Mouse (Mus musculus): ENCODE data around the gene Zfp689. TPM values are rescaled to one million over a fixed set of nuclear protein-coding genes. Genes with fewer than 3 reads are reported as not detected.
"Not testable (repeated sequence)": the region's sequence is repeated elsewhere in the genome, so short reads cannot be mapped to it uniquely, and the experiment has no call there.

Gene Zfp689
- polyA plus RNA-seq, 1 experiment from 2014 or later = 17.1 TPM

- H3K4me3 ChIP-seq = peak overlapping the region; percentile 74
- peak overlapping the region; percentile 79 for H3K27ac ChIP-seq (replicated peaks)
- peaks cover 12% of the 10 kb centered on the region for H3K27me3 ChIP-seq
- peaks cover 16% of the 10 kb centered on the region for H3K4me1 ChIP-seq
- H3K9me3 ChIP-seq = no peaks in the 10 kb centered on the region
- peak overlapping the region; percentile 98 for H3K4me2 ChIP-seq (replicated peaks)
- H3K36me3 ChIP-seq = no peaks in the 10 kb centered on the region
- WGBS = 1% methylated on average over 15 of the region's 15 CpGs
- peak overlapping the region; percentile 92 for H3K9ac ChIP-seq (replicated peaks)
- ATAC-seq (replicated peaks) = peak; percentile 67
Observed at GRCm38 (mm10) chr7:127422247-127422646, 26.7 kb downstream of the Zfp689 start.

GRCm38 (mm10) chr7:127421388-127422191 is 27.4 kb downstream of the Zfp689 start, which contains the start of gene Zfp688:
TSS of gene Zfp688 (minus strand) at chr7:127422068.
- Histone ChIP-seq H3K27ac (replicated peaks) (peak within 1 kb of the TSS; percentile 79), H3K27me3 (peaks cover 12% of the 10 kb centered on the region), H3K9ac (replicated peaks) (peak within 1 kb of the TSS; percentile 92), H3K4me1 (peaks cover 16% of the 10 kb centered on the region), H3K4me3 (peak within 1 kb of the TSS; percentile 74), H3K36me3 (no peaks in the 10 kb centered on the region), H3K4me2 (replicated peaks) (peak within 1 kb of the TSS; percentile 98), H3K9me3 (no peaks in the 10 kb centered on the region)
- WGBS = 1% methylated on average over 48 of the region's 48 CpGs
- peak; percentile 97 for ATAC-seq (replicated peaks)

DNA sequence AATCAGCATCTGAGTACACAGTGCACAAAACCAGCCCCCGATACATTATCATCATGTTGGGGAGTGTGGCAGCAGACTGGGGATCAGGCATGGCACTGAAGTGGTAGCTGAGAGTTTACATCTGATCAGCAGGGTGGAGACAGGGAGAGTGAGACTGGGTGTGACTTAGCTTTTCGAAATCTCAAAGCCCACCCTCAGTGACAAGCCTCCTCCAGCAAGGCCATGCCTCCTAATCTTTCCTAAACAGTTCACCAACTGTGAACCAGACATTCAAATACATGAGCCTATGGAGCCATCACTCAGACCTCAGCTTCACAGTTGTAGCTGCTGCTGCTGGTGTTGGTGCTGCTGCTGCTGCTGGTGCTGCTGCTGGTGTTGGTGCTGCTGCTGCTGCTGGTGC is 37.5 kb downstream of the Zfp689 start:
- Histone ChIP-seq H3K36me3 (no peaks in the 10 kb centered on the region), H3K4me2 (replicated peaks) (no peak overlapping the region), H3K27me3 (no peaks in the 10 kb centered on the region), H3K4me1 (0 out of 2 replicates have a peak, but pooled peaks cover under 1% of the 10 kb centered on the region), H3K27ac (replicated peaks) (no peak overlapping the region), H3K9me3 (no peaks in the 10 kb centered on the region), H3K4me3 (no peak overlapping the region), H3K9ac (replicated peaks) (no peak overlapping the region)
- no peak for ATAC-seq (replicated peaks)
- WGBS = 77% methylated on average over 2 of the region's 2 CpGs

DNA sequence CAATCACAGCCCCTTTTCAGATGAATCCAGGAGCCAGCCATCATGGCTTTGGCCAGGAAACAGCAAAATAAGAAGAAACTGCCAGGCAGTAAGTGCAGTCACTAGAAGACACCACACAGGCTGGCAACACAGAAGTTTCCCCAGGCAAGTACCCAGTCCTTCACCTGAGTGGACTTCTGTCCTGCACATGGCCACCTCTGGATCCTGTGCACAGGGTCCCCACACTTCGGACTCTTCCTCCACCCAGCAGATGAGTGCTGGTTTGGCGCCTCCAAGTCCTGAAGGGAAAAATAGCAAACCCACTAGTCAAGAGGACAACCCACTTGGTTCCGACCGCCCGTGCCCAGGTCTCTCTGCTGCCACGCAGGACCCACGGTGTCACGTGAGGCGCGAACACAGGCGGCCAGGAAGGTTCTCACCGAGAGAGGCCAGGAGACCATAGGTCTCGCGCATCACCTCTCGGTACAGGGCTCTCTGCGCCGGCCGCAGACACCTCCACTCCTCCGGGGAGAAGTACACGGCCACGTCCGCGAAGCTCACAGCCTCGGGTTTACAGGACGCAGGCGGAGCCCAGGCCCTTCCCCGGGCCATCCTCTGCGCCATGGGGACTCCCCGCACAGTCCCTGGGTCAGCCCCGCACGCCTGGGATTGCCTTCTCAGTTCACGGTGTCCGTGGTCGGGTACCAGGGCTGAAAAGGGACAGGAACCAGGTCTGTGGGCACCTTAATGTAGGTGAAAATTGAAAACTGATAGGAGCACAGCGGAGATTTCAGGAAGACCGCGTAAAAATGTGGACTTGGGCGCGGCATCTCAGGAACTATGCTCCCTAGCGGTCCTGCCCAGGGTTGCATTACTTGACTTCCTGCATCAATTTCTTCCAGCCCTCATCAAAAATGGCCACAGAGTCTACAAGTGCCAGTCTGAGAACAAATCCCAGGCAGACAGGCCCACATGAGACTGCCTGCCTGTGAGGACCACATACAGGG is 42.7 kb downstream of the Zfp689 start, which contains the start of gene Zfp764:
Gene Zfp764, minus strand, starts transcription at position 821 of the 986 bp plus-strand sequence.
- not testable (repeated sequence) for H3K9me3 ChIP-seq, H3K4me1 ChIP-seq, H3K27me3 ChIP-seq, H3K36me3 ChIP-seq
- ATAC-seq (replicated peaks) = peak; percentile 88
- 5% methylated on average over 40 of the region's 40 CpGs for WGBS
- Histone ChIP-seq H3K4me3 (peak within 1 kb of the TSS; percentile 54), H3K4me2 (replicated peaks) (peak within 1 kb of the TSS; percentile 95), H3K9ac (replicated peaks) (peak within 1 kb of the TSS; percentile 73), H3K27ac (replicated peaks) (peak within 1 kb of the TSS; percentile 75)

DNA sequence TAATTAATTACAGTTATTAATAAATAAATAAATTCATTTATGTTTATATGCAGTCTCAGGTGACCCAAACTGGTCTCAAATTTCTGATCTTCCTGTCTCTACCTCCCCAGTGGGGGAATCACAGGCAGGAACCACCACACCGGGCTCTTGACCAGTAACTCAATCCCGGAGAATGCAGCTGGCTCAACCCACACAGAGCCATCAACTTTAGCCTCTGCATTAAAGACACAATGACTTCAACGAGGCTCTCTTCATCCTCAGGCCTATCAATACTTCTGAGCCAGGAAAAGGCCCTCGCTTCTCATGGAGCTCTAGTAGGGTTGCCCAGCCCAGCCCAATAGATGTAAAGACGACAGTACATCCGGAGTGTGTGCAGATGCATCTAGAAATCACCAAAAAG is 44.9 kb downstream of the Zfp689 start:
- H3K36me3 ChIP-seq; H3K4me1 ChIP-seq; H3K9ac ChIP-seq (replicated peaks); ATAC-seq (replicated peaks); H3K27me3 ChIP-seq; H3K4me3 ChIP-seq; H3K27ac ChIP-seq (replicated peaks); H3K9me3 ChIP-seq; H3K4me2 ChIP-seq (replicated peaks): not testable (repeated sequence)
- WGBS = 98% methylated on average over 6 of the region's 6 CpGs

DNA sequence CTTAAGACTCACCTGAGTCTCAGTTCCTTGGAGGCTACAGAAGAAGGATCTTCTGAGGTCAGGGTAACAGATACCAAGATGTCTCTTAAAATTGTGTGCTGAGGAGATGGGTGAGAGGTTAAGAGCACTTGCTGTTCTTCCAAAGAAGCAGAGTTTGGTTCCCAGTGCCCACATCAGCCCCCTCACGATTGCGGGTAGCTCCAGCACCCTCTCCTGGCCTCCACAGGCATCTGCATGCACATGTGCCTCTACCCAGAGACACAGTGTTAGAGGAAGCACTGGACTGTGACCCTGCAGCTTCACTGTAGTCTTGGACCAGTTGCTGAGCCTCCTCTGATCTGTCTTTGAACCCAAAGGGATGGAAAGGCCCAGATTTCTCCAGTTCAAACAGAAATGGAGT is 46.0 kb downstream of the Zfp689 start:
- ATAC-seq (replicated peaks) = no peak
- 53% methylated on average over 2 of the region's 2 CpGs for WGBS
- no peaks in the 10 kb centered on the region for H3K27me3 ChIP-seq
- no peak overlapping the region for H3K4me3 ChIP-seq
- H3K9ac ChIP-seq (replicated peaks) = no peak overlapping the region
- peaks cover 8% of the 10 kb centered on the region for H3K4me1 ChIP-seq
- H3K9me3 ChIP-seq = no peaks in the 10 kb centered on the region
- H3K36me3 ChIP-seq = no peaks in the 10 kb centered on the region
- H3K4me2 ChIP-seq (replicated peaks) = no peak overlapping the region
- H3K27ac ChIP-seq (replicated peaks) = no peak overlapping the region

- Histone ChIP-seq H3K27me3 (no peaks in the 10 kb centered on the region), H3K4me2 (replicated peaks) (no peak overlapping the region), H3K27ac (replicated peaks) (no peak overlapping the region), H3K9ac (replicated peaks) (no peak overlapping the region), H3K9me3 (no peaks in the 10 kb centered on the region), H3K4me1 (no peaks in the 10 kb centered on the region), H3K4me3 (no peak overlapping the region), H3K36me3 (no peaks in the 10 kb centered on the region)
- 59% methylated on average over 3 of the region's 3 CpGs for WGBS
- ATAC-seq (replicated peaks) = no peak
Observed at GRCm38 (mm10) chr7:127400355-127400754, 48.6 kb downstream of the Zfp689 start.

DNA sequence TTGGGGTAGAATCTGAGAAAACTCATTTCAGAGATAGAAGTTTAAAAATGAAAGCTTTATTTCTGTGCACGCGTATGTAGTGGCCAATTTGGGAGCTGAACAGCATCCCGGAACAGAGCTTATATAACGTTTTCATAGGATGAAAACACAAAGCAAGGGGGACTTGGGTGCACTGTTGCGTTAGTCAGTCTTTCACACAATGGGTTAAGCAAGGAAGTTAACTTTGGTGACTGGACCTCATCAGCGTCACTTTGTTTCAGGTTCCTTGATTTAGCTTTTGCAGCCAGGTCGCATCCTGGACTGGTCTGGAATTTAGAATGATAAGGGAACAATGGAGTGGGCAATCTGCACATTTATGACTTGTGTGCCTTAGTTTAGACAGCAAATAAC is 55.0 kb downstream of the Zfp689 start:
- Histone ChIP-seq H3K4me3 (peak overlapping the region; percentile 71), H3K36me3 (peaks cover 5% of the 10 kb centered on the region), H3K9me3 (no peaks in the 10 kb centered on the region), H3K27me3 (no peaks in the 10 kb centered on the region), H3K9ac (replicated peaks) (peak overlapping the region; percentile 57), H3K4me1 (peaks cover 16% of the 10 kb centered on the region), H3K4me2 (replicated peaks) (peak overlapping the region; percentile 88), H3K27ac (replicated peaks) (peak overlapping the region; percentile 79)
- 0 out of 2 replicates have a peak, but pooled peaks have one; percentile 18 for ATAC-seq (replicated peaks)
- WGBS = 20% methylated on average over 7 of the region's 7 CpGs

DNA sequence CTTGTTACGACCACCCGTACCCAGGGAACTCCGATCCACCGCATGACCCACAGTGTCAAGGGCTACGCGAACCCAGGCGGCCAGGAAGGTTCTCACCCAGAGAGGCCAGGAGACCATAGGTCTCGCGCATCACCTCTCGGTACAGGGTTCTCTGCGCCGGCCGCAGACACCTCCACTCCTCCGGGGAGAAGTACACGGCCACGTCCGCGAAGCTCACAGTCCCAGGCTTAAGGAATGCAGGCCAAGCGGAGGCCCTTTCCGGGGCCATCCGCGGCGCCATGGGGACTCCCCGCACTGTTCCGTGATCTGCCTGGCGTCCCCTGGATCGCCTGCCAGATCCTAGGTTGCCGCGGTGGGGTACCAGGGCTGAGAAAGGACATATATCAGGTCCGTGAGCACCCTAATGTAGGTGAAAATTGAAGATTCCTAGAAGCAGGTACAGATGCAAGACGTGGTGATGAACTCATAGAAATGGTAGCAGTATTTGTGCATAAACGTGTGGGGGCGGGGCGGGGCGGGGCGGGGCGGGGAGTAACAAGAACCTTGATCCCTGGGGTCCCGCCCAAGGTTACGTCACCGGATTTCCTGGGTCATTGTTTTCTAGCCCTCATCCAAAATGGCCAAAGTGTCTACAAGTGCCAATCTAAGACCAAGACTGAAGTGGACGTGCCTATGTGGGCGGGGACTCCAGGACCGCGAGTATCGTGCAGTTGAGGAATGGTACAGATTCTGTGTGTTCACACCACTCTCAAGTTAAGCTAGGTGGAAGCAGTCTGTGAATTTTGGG is 55.6 kb downstream of the Zfp689 start, which contains the start of gene E430018J23Rik:
Gene E430018J23Rik, minus strand, starts transcription at position 473 of the 787 bp plus-strand sequence.
- Histone ChIP-seq H3K4me1 (peaks cover 16% of the 10 kb centered on the region), H3K4me2 (replicated peaks) (peak within 1 kb of the TSS; percentile 88), H3K27me3 (no peaks in the 10 kb centered on the region), H3K9ac (replicated peaks) (peak within 1 kb of the TSS; percentile 82), H3K9me3 (no peaks in the 10 kb centered on the region), H3K27ac (replicated peaks) (peak within 1 kb of the TSS; percentile 79), H3K36me3 (peaks cover 5% of the 10 kb centered on the region), H3K4me3 (peak within 1 kb of the TSS; percentile 71)
- under 1% methylated on average over 45 of the region's 45 CpGs for WGBS
- ATAC-seq (replicated peaks) = peak; percentile 93

DNA sequence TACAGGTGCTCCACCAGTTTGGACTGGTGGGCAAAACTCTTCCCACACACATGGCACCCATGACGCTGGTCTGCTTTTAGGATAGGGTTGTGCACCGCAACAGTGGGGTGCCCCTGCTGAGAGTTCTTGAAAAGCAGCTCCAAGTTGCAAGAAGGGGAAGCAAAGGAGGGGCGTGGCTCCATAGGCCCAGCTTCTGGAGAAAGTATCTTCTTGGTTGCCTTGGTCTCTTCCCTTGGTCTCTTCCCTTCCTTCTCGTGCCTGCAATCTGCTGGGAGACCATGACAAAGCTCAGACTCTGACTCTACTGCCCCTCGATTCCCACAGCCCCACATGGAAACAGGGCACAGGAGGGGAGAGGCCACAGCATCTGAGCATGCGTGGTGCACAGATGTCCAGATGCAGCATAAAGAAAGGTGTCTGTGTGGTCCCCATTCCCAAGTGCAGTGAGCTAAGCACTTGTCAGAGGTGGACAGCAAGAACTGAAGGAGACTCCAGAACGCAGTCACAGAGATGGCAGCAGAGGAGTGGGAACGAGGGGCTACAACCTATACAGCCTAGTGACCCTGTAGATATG is 56.6 kb downstream of the Zfp689 start:
- Histone ChIP-seq H3K9me3 (no peaks in the 10 kb centered on the region), H3K27ac (replicated peaks) (no peak overlapping the region), H3K4me1 (peaks cover 16% of the 10 kb centered on the region), H3K36me3 (peaks cover 5% of the 10 kb centered on the region), H3K9ac (replicated peaks) (peak overlapping the region; percentile 82; the same call in 1 of the 2 replicates), H3K4me2 (replicated peaks) (peak overlapping the region; percentile 88), H3K27me3 (no peaks in the 10 kb centered on the region), H3K4me3 (peak overlapping the region; percentile 71)
- 83% methylated on average over 8 of the region's 8 CpGs for WGBS
- ATAC-seq (replicated peaks) = no peak

Measured in forebrain, embryonic 15.5 days (tissue).